Mouse (Mus musculus) small intestine, adult 2 months (tissue): Measurements from ENCODE around the gene Pagr1b. TPM values are rescaled to one million over a fixed set of nuclear protein-coding genes. Genes with fewer than 3 reads are reported as not detected.
A peak's percentile ranks its signal among the peaks of the same experiment; 100 is the strongest.

Source experiments
- H3K27ac ChIP-seq: fragments of 200-500 bp; 2 replicates; pipeline ENCODE4 v1.5.1; 2012; ENCODE audit warnings: low read depth, low read length, control low read depth, inconsistent platforms; ENCODE audit not compliant: insufficient read depth
- H3K27me3 ChIP-seq: fragments of 200-500 bp; 2 replicates; pipeline ENCODE4 v1.6.1; 2012; ENCODE audit warnings: mild to moderate bottlenecking, moderate library complexity, low read length, inconsistent platforms; ENCODE audit not compliant: control insufficient read depth, insufficient read depth
- H3K36me3 ChIP-seq: fragments of 200-500 bp; 2 replicates; pipeline ENCODE4 v1.6.1; 2012; ENCODE audit warnings: mild to moderate bottlenecking, low read length, control low read depth, inconsistent platforms; ENCODE audit not compliant: control insufficient read depth, insufficient read depth
- H3K4me1 ChIP-seq: fragments of 200-500 bp; 2 replicates; pipeline ENCODE4 v1.6.1; 2012; ENCODE audit warnings: low read length, inconsistent platforms, mixed read lengths; ENCODE audit not compliant: control insufficient read depth, insufficient read depth, insufficient read length
- H3K4me3 ChIP-seq: fragments of 200-500 bp; 2 replicates; pipeline ENCODE4 v1.5.1; 2012; ENCODE audit warnings: low read depth, mild to moderate bottlenecking, control low read depth, inconsistent platforms, low read length, moderate library complexity
- CTCF ChIP-seq: fragments of 200-500 bp; IDR thresholded peaks from 2 replicates; pipeline ENCODE4 v1.5.1; 2012; ENCODE audit warnings: low read depth, mild to moderate bottlenecking, control low read depth, inconsistent platforms, low read length, moderate library complexity, mixed read lengths; ENCODE audit not compliant: insufficient replicate concordance, insufficient read length; ENCODE audit errors: extremely low read depth
- POLR2A ChIP-seq: fragments of 200-500 bp; IDR thresholded peaks from 2 replicates; pipeline ENCODE4 v1.6.1; 2012; ENCODE audit warnings: low read depth, mild to moderate bottlenecking, control low read depth, inconsistent platforms, low read length, moderate library complexity
- WGBS: fragments of 180-500 bp; shearing (Covaris S2); methylation state at CpG from one replicate; pipeline ENCODE4 v1.1.7; 2018; 5-methylcytosine and 5-hydroxymethylcytosine counted together
- polyA plus RNA-seq: library from polyadenylated mRNA; depleted of rRNA; stranded (reverse); fragments of >200 nt; gene quantifications from 2 replicates; pipeline ENCODE4 v1.2.3, GENCODE M21; 2012

Pagr1b gene
- polyA plus RNA-seq, 1 experiment, result 2.9 TPM

GRCm38 (mm10) chr7:127007313-127008024 is 8.8 kb downstream of the Pagr1b start:
- WGBS, result 82% methylated on average over 6 of the region's 6 CpGs
- no peaks in the 10 kb centered on the region for H3K27me3 ChIP-seq
- peak overlapping the region; percentile 97; the same call in 1 of the 2 replicates for H3K27ac ChIP-seq
- TF ChIP-seq POLR2A, result no peak
- no peak for TF ChIP-seq CTCF
- H3K36me3 ChIP-seq, result peaks cover 8% of the 10 kb centered on the region
- H3K4me3 ChIP-seq, result no peak overlapping the region
- H3K4me1 ChIP-seq, result peaks cover 37% of the 10 kb centered on the region

DNA sequence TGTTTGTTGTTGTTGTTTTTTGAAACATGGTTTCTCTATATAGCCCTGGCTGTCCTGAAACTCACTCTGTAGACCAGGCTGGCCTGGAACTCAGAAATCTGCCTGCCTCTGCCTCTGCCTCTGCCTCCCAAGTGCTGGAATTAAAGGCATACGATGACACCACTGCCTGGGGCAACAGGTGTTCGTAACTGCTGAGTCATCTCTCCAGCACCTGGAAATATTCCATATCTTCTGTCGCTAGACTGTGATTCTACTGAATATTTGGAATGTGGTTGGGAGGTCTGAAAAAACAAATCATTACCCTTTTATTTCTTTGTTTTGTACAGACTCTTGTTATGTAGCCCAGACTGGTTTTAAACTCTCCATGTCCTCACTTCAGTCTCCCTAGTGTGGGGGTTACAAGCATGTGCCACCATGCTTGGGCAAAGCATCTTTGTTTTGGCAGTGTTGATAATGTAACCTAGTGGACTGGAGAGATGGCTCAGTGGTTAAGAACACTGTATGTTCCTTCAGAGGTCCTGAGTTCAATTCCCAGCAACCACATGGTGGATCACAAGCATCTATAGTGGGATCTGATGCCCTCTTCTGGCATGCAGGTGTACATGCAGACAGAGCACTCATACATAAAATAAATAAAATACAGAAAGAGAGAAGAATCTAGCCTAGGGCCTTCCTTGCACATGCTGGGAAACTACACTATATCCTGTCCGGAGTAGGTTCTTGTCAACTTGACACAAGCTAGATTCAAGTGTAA is 12.0 kb downstream of the Pagr1b start:
- Histone ChIP-seq H3K27ac (peak overlapping the region; percentile 17), H3K27me3 (no peaks in the 10 kb centered on the region), H3K4me3 (no peak overlapping the region), H3K36me3 (peaks cover 24% of the 10 kb centered on the region), H3K4me1 (peaks cover 22% of the 10 kb centered on the region)
- WGBS, result 43% methylated on average over 4 of the region's 4 CpGs
- TF ChIP-seq POLR2A (no peak), CTCF (no peak)

DNA sequence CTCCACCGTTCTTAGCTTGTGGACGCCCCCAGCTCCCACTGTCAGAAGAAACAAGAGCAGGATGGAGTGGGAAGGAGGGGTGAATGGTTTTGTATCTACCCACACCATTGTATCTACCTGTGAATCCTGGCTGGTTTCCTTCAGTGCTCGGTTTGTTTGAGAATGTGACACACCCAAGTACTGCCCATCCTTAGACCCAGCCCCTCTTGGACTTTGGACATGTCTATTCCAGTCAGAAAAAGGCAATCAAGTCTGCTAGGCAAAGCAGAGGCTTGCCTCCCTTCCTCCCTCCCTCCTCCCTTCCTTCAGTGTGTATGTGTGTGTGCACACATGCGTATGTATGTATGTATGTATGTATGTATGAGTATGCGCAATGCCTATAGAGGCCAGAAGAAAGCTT is 12.7 kb downstream of the Pagr1b start:
- Histone ChIP-seq H3K27me3 (no peaks in the 10 kb centered on the region), H3K36me3 (peaks cover 30% of the 10 kb centered on the region), H3K27ac (peak overlapping the region; percentile 43), H3K4me1 (peaks cover 16% of the 10 kb centered on the region; the same call in 1 of the 2 replicates), H3K4me3 (peak overlapping the region; percentile 17; the same call in 1 of the 2 replicates)
- TF ChIP-seq CTCF, result no peak
- TF ChIP-seq POLR2A, result no peak
- WGBS, result 38% methylated on average over 5 of the region's 5 CpGs

GRCm38 (mm10) chr7:126999568-126999967 is 16.7 kb downstream of the Pagr1b start:
- 84% methylated on average over 10 of the region's 10 CpGs for WGBS
- H3K36me3 ChIP-seq, result peaks cover 61% of the 10 kb centered on the region
- no peaks in the 10 kb centered on the region for H3K27me3 ChIP-seq
- TF ChIP-seq CTCF, result no peak
- no peak for TF ChIP-seq POLR2A
- no peak overlapping the region for H3K27ac ChIP-seq
- 0 out of 2 replicates have a peak, but pooled peaks cover 2% of the 10 kb centered on the region for H3K4me1 ChIP-seq
- no peak overlapping the region for H3K4me3 ChIP-seq

DNA sequence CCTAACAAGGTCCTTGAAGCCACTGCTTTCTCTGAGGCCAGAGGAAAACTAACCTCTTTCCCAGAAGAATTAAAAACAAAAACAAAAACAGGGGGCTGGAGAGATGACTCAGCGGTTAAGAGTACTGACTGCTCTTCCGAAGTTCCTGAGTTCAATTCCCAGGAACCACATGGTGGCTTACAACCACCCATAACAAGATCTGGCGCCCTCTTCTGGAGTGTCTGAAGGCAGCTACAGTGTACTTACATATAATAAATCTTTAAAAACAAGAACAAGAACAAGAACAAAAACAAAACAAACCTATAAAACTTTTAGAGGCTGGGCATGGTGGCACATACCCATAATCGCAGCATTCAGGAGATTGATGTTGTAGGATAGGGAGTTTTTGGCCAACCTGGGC is 19.8 kb downstream of the Pagr1b start:
- WGBS, result 91% methylated on average over 4 of the region's 4 CpGs

DNA sequence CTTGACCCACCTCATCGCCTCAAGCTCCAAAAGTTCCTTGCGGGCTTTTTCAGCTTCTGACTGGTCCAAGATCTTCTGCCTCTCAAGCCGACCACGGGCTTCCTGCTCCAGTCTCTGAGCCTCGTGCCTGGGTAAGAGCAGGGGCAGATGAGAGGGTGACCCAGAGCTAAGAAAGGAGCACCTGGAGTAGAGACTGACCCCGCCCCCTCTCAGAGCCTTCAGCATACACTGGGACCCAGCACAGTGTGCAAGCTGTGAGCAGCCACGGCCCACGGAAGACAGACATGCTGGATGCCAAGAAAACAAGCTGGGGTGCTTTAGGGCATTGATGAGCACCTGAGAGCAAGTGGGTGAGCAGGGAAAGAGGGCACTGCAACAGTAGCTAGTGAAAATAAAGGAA is 27.5 kb downstream of the Pagr1b start:
- H3K4me3 ChIP-seq, result no peak overlapping the region
- 80% methylated on average over 8 of the region's 8 CpGs for WGBS
- no peak for TF ChIP-seq CTCF
- TF ChIP-seq POLR2A, result no peak
- H3K27me3 ChIP-seq, result no peaks in the 10 kb centered on the region
- H3K4me1 ChIP-seq, result no peaks in the 10 kb centered on the region
- peaks cover 63% of the 10 kb centered on the region for H3K36me3 ChIP-seq
- H3K27ac ChIP-seq, result no peak overlapping the region

More for the DNA sequence above, 19.8 kb downstream of the Pagr1b start:
- TF ChIP-seq POLR2A, result no peak
- no peak for TF ChIP-seq CTCF
- H3K27me3 ChIP-seq, result no peaks in the 10 kb centered on the region
- no peaks in the 10 kb centered on the region for H3K4me1 ChIP-seq
- peaks cover 81% of the 10 kb centered on the region for H3K36me3 ChIP-seq
- H3K4me3 ChIP-seq, result no peak overlapping the region
- H3K27ac ChIP-seq, result no peak overlapping the region

DNA sequence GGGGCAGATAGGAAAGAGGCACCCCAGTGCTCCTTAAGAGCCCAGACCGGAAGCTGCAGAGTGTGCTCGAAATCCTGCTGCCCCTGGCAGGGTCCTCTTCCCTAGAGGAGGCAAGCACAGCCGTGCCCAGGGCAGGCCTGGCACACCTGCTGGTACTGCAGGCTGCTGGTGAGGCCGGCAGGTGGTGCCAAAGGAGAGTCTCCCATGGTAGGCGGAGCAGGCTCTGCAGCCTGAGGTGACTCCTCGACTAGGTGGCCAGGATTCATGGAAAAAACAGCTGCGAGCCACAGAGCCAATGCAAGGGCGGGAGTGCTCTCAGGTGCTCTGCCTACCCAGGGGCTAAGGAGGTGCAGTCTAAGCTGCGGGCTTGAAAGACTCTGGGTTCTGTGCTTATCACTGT is 30.0 kb downstream of the Pagr1b start:
- WGBS, result 23% methylated on average over 9 of the region's 9 CpGs
- Histone ChIP-seq H3K36me3 (peaks cover 45% of the 10 kb centered on the region), H3K4me3 (no peak overlapping the region), H3K27me3 (no peaks in the 10 kb centered on the region), H3K4me1 (peaks cover 20% of the 10 kb centered on the region; the same call in 1 of the 2 replicates), H3K27ac (no peak overlapping the region)
- TF ChIP-seq POLR2A (no peak), CTCF (peak; percentile 62)
